Mouse (Mus musculus): ENCODE results near the gene Chek2.

DNA sequence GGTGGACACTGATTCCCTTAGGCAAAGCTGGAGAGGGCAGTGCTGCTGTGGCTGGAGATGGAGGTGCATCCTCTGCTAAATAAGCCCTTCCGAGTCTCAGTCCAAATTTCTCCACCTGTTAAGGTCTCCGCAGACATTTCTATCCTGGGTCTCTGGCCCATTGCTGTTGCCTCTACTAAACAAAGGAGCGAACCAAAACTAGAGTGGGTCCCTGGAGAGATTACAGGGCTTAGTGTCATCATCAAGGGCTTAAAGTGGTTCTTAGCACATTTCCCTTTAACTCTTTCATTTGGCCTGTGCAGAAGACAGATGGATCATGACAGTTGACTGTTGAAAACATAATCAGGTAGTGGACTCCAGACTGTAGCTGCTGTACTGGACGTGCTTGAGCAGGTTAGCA lies 48.8 kb downstream of the Chek2 start:
- TF ChIP-seq CTCF (IDR thresholded peaks at IDR 0.05; ENCODE audit: low read depth) (no peak), EP300 (optimal IDR thresholded peaks at IDR 0.05) (no peak)

Data from stomach, postnatal 0 days (tissue).